Mouse (Mus musculus): ENCODE measurements at regions not wholly inside any gene's neighbourhood (a gene's known extent, or its start where the extent isn't known, plus 50 kb on each side); places are given as distances from the start of the nearest gene placed in this dataset.

DNA sequence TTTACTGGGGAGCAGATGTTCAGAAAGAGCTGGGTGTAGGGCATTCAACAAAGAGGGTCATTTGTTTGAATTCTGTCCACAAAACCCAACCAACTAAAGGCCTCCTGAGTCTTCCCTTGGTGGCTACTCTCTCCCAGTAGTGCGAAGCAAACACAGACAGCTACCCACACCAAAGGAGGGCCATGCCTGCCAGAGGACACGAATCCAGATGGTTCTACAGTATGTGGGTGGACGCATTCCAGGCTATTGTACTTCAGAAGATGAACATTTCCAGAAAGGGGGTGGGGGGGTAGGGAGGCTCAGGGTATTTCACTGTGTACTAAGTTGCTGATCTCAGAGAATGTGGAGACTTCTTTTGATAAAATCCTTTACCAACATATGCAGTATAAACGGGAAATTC is 149.5 kb downstream of the 4930444P10Rik start:
- WGBS: 71% methylated on average over 4 of the region's 4 CpGs
- Histone ChIP-seq H3K4me3 (replicated peaks; ENCODE audit: extremely low read depth, low read depth, low read length) (no peak overlapping the region), H3K4me1 (ENCODE audit: control insufficient read depth, insufficient read depth, low read length) (no peaks in the 10 kb centered on the region)
- TF ChIP-seq CTCF (IDR thresholded peaks at IDR 0.05; ENCODE audit: insufficient read depth, low read length) (no peak), POLR2A (IDR thresholded peaks at IDR 0.05; ENCODE audit: borderline replicate concordance, extremely low read depth, low read depth, low read length) (no peak)
- no peak for DNase-seq

GRCm38 (mm10) chr1:15943041-15943440 is 150.1 kb downstream of the 4930444P10Rik start:
- WGBS: 68% methylated on average over 1 of the region's 1 CpGs
- DNase-seq: no peak
- TF ChIP-seq POLR2A (IDR thresholded peaks at IDR 0.05; ENCODE audit: borderline replicate concordance, extremely low read depth, low read depth, low read length) (no peak), CTCF (IDR thresholded peaks at IDR 0.05; ENCODE audit: insufficient read depth, low read length) (no peak)
- H3K4me1 ChIP-seq (ENCODE audit: control insufficient read depth, insufficient read depth, low read length): no peaks in the 10 kb centered on the region
- no peak overlapping the region for H3K4me3 ChIP-seq (replicated peaks; ENCODE audit: extremely low read depth, low read depth, low read length)
